Mouse (Mus musculus) CD8-positive naive resting alpha-beta T cell, adult 2 months (primary cell): ENCODE measurements at regions not wholly inside any gene's neighbourhood (a gene's known extent, or its start where the extent isn't known, plus 50 kb on each side); places are given as distances from the start of the nearest gene placed in this dataset.
A peak's percentile ranks its signal among the peaks of the same experiment; 100 is the strongest.
"Not testable (repeated sequence)": the region's sequence is repeated elsewhere in the genome, so short reads cannot be mapped to it uniquely, and the experiment has no call there.

ENCODE experiments used
- DNase-seq, 2 experiments: peaks; one replicate each; pipeline ENCODE4 v3.0.0; 2022; ENCODE audit warnings: low read depth in 2 of 2, low spot score in 2 of 2

DNA sequence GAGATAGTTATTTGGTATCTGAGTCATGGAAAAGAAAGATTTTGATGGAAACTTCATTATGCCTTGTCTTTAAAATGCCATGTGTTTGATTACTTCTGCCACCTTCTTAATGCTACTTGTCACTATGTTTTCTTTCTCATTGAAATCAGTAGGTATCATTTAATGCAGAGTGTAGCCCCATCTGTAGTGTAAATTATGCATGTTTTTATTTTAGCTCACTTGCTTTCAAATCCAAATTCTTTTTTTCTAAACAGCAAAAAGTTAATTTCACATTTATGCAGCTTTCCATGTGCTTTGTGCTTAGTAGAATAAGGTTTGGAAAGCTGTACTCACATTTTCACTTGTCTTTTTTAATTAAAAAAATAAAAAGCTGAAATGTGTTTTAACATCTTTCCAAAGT is 748.0 kb upstream of the Epha7 start:
- DNase-seq, result no peak

DNA sequence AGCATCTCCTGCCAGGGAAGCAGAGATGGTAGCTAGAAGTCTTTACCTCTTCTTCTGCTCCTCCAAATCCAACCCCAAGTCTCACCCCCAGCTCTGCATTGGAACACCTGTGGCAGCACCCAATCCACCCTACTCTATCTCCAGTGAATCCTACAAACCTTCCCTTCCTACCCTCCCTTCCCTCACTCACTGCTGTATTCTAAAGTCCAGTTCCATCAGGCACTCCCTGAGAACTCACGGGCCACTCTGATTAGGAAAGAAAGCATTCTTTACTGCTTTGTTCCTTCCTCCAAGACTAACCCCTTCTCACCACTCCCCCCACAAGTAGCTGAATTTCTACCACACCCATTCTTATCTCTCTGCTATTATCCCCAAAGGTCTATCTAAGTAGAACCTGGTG is 747.1 kb upstream of the Epha7 start:
- DNase-seq, result no peak

DNA sequence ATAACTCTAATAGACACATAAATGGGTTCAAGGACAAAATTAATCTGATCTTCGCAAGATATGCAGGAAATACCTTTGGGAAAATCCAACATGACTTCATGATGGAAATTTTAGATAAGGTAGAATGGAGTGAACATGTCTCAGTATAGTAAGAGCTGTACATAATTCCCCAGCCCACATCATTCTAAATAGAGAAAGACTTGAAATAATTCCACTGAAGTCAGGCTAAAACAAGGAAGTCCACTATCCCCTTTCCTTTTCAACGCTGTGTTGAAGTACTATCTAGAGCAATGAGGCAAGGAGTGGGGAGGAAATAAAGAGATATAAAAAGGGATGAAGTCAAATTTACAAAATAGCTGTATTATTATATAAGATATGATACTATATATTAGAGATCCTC is 733.9 kb upstream of the Epha7 start:
- no peak for DNase-seq

DNA sequence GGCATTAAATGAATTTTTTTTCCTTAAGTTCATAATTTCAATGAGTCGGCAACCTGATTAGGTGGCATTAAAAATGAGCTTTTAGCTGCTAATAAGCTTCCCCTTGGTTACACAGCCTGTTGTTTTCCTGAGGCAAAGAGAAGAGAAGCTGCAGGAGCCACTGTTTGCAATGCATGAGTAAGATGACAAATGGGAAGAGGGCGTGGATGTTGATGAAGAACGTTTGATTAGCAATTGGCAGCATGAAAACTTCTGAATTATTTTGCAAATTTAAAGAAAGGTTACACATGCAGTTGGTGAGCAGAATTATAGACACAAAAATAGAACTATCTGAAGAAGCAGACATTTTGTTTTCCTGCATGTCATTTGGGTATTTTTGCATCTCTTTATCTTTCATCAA is 720.1 kb upstream of the Epha7 start:
- DNase-seq, result no peak

DNA sequence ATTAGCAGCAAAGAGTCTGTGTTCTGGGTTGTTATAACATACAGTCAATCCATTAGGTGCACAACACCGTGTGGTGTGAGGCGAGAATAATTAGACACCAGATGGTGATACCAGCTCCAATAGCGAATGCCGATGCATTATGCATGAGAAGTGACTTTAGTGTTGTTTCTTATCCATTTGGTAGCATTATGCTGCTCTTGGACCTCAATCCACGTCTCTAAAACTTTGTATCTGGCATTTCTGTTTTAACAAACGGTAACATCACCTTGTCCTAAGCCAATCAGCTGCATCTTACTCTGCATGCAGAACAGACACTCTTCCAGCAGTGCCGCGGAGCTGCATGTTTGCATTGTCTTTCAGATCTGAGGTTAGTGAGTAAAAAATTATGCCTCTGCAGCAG is 669.8 kb upstream of the Epha7 start:
- no peak for DNase-seq

DNA sequence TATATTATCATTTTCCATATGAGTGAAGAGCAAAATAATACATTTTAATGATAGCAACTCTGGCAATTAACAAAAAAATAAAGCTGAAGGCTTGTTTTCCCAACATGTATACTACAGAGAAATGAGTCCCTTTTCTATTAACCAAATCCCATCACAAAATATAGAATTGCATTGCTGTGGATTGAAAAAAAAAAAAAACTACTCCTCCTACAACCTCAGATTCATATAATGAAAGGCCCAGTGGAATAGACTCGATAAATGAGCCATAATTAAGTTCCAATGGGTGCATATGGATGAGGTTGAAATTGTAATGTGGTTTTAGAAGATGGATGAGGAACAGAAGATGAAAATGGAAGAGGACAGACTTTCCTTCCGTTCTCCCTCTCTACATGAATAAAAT is 657.8 kb upstream of the Epha7 start:
- DNase-seq, result no peak

DNA sequence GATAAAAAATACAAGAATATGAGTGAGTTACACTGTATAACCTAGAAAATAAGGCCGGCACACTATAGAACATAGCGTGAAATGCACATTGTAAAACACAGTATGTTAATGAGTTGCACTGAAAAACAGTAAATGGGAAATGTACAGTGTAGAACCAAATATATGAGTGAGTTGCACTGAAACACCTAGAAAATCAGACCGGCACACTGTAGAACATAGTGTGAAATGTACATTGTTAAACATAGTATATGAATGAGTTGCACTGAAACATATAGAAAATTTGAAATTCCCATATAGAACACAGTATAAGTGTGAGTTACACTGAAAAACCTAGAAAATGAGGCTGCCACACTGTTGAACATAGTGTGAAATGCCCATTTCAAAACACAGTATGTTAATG is 636.2 kb upstream of the Epha7 start:
- DNase-seq, result peak; percentile 1 to 5

DNA sequence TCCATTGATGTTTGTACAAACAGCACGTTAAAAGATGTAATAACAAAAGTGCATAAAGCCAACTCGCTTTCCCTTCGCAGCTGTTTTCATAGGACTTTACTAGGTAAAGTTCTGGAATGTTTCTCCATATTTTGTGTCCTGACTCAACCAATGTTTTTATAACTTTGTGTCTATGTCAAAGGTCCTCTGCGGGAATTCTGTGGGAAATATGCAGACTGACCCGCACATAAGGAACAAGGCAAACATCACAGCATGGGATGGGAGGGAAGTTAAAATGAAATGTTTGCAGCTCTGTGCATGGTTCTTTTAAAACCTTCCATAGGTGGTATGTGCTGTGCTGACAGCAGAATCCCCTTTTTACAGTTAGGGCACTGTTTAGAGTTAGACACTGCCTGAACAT is 622.1 kb upstream of the Epha7 start:
- DNase-seq, result no peak

DNA sequence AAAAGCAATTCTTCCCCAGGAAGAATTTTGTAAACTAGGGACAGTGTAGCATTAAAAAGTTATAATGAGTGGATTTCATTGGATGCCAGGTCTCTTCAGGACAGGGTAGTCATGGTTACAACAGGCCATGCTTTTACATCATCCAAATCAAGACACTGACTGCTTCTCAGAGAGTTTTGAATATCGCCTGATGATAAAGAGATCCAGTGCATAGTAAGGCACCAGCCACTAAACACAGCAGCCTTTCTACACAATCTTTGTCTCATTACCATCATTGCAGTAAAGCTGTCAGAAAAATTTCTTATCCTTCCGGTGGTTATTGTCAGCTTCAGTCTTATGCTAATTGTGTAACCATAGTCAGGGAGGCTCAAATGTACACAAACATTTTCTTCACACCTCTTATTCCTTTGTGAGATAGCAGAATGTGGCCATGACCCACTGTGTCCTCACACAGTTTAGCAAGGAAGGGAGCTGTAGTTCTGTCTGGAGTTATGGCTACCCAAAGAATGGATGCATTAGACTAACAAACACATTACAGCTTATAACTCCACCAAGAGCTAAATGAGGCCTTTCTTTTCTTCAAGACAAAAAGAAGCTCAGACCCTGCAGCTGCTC is 585.2 kb upstream of the Epha7 start:
- DNase-seq, result no peak

DNA sequence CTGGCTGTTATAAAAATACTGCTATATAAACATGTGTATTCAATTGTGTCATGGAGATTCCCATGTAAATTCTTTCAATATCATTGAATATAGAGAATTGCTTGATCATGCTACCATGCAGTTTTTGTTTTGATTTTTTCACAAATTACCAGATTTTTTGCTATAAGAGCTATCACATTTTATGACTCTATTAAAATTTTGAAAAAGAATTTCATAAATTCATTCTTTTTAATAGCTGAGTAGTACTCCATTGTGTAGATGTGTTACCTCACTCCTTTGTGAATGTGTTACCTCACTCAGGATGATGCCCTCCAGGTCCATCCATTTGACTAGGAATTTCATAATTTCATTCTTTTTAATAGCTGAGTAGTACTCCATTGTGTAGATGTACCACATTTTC is 577.4 kb upstream of the Epha7 start:
- not testable (repeated sequence) for DNase-seq

DNA sequence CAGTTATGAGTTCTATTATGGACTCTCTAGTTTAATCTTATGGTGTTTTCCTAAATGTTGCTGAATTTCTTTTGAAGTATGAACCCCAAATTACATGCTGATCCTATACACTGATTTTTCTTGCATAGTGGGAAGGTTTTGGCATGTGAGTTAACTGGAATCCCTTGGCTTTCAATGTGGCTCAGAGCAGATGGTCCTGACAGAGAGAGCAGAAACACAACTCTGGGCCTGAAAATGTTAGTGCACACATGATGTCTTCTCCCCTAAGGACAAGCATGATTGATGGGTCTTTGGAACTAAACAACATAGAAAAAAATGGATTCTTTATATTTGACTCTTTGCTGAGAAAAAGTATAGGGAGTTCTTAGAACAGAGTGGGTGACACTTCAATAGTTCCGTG is 570.7 kb upstream of the Epha7 start:
- DNase-seq, result no peak
